Mouse (Mus musculus) lung, embryonic 16.5 days (tissue): ENCODE results near the gene Olfr1494. TPM values are rescaled to one million over a fixed set of nuclear protein-coding genes. Genes with fewer than 3 reads are reported as not detected.

Experiments
- ATAC-seq: fragments of 200-750 bp; cut with Nextera tagmentation; 2 replicates; pipeline ENCODE4 v1.8.0; 2017; ENCODE audit warnings: low read depth, mild to moderate bottlenecking, moderate library complexity
- H3K27ac ChIP-seq: fragments of 300-500 bp; sonication (generic); 2 replicates; pipeline ENCODE4 v1.5.1; 2014; ENCODE audit warnings: mild to moderate bottlenecking, control low read depth, low read length
- H3K27me3 ChIP-seq: fragments of 300-500 bp; sonication (generic); 2 replicates; pipeline ENCODE4 v1.6.1; 2014; ENCODE audit warnings: low read depth, low read length, mixed read lengths; ENCODE audit not compliant: control insufficient read depth, insufficient read depth
- H3K36me3 ChIP-seq: fragments of 300-500 bp; sonication (generic); 2 replicates; pipeline ENCODE4 v1.6.1; 2014; ENCODE audit warnings: low read length; ENCODE audit not compliant: control insufficient read depth, insufficient read depth
- H3K4me1 ChIP-seq: fragments of 300-500 bp; sonication (generic); replicated peaks from 2 replicates; pipeline ENCODE4 v1.6.1; 2014; ENCODE audit warnings: low read length, mixed read lengths; ENCODE audit not compliant: control insufficient read depth, insufficient read depth
- H3K4me2 ChIP-seq: fragments of 300-500 bp; sonication (generic); 2 replicates; pipeline ENCODE4 v1.6.1; 2014; ENCODE audit warnings: low read depth, low read length, control low read depth
- H3K4me3 ChIP-seq: fragments of 300-500 bp; sonication (generic); 2 replicates; pipeline ENCODE4 v1.5.1; 2014; ENCODE audit warnings: mild to moderate bottlenecking, low read length, control low read depth
- H3K9ac ChIP-seq: fragments of 300-500 bp; sonication (generic); 2 replicates; pipeline ENCODE4 v1.6.1; 2014; ENCODE audit warnings: low read length, control low read depth
- H3K9me3 ChIP-seq: fragments of 300-500 bp; sonication (generic); 2 replicates; pipeline ENCODE4 v1.6.1; 2016; ENCODE audit warnings: low read length; ENCODE audit not compliant: control insufficient read depth
- WGBS: fragments of 180-500 bp; shearing (Covaris S2); extraction: QIAGEN DNeasy Blood & Tissue Kit; methylation state at CpG from one replicate; pipeline ENCODE4 v1.1.7; 2014; 5-methylcytosine and 5-hydroxymethylcytosine counted together
- polyA plus RNA-seq: library from polyadenylated mRNA; unstranded; fragments of >200 nt; fragmentation: Nextera tagmentation; extraction: Ambion mirVana; gene quantifications from 2 replicates; pipeline ENCODE4 v1.2.1, GENCODE M21; 2015

The Olfr1494 gene
- not detected in 2 replicates for polyA plus RNA-seq

DNA sequence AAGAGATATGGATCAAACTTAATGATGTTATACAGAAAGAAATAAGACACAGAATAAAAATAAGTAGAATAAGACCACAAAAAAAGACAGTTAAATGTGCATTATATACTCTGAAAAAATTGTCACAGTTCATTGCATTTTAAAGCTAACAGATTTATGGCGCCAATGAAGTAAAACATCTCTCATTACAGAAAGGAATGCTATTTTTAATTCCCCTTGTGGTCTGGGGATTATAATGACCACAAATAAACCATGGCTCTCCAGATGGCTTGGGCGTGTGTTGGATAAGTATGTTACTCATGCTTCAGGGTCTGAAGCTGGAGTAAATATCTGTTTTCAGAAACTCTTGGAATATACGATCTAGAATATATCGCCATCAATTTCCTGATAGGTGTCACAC lies at the start of gene Olfr1494:
TSS of gene Olfr1494 (plus strand) at position 301 of the 400 bp plus-strand sequence.
- H3K4me3 ChIP-seq, result no peak within 1 kb of the TSS
- H3K4me1 ChIP-seq, result no peaks in the 10 kb centered on the region
- no peak within 1 kb of the TSS for H3K27ac ChIP-seq
- no peak for ATAC-seq
- no peak within 1 kb of the TSS for H3K4me2 ChIP-seq
- no peak within 1 kb of the TSS for H3K9ac ChIP-seq
- WGBS, result 83% methylated on average over 4 of the region's 4 CpGs
- no peaks in the 10 kb centered on the region for H3K27me3 ChIP-seq
- no peaks in the 10 kb centered on the region for H3K9me3 ChIP-seq
- no peaks in the 10 kb centered on the region for H3K36me3 ChIP-seq

DNA sequence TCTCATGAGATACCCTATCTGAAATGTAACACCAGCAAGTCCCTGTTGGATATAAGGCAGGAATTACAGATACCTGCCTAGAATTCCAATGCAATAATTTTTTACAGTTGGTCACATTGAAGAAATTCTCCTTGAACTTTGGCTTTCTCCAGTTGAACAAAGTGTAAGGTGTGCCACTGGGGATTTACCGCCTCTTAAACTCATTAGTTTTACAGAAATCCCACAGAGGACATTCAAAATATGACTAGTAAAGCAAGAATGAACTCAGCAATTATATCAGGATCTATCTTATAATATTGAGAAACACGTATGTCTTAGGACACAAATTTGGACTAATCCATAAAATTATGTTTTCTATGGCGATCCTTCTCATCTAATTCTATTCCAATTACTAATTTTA lies 42.6 kb upstream of the Olfr1494 start, which contains the start of gene Olfr1491:
TSS of gene Olfr1491 (plus strand) at position 301 of the 400 bp plus-strand sequence.
- H3K9ac ChIP-seq, result no peak within 1 kb of the TSS
- H3K36me3 ChIP-seq, result no peaks in the 10 kb centered on the region
- no peak within 1 kb of the TSS for H3K4me3 ChIP-seq
- ATAC-seq, result no peak
- H3K27ac ChIP-seq, result no peak within 1 kb of the TSS
- WGBS, result 64% methylated on average over 3 of the region's 3 CpGs
- H3K4me1 ChIP-seq, result no peaks in the 10 kb centered on the region
- H3K4me2 ChIP-seq, result no peak within 1 kb of the TSS
- H3K9me3 ChIP-seq, result no peaks in the 10 kb centered on the region
- no peaks in the 10 kb centered on the region for H3K27me3 ChIP-seq

DNA sequence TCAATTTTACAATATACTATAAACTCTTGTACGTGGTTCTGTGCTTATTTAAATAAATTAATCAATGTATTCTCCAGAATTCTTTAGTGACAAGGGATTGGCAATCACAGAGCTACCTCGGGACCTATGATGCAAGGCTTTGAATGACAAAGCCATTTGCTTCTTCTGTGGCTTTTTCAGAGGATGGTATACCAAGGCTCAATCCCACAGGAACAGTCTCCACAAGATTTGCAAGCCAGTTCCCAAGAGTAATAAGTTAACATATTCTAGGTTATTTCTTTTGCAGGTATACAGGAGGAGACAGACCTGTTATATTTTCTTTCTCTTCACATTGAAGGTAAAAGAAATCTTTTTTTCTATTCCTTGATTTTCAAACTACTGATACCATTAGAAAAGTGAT lies 16.6 kb upstream of the Olfr1494 start, which contains the start of gene Olfr1493-ps1:
TSS of gene Olfr1493-ps1 (plus strand) at position 301 of the 400 bp plus-strand sequence.
- Histone ChIP-seq H3K4me1 (no peaks in the 10 kb centered on the region), H3K36me3 (no peaks in the 10 kb centered on the region), H3K9ac (no peak within 1 kb of the TSS), H3K4me3 (no peak within 1 kb of the TSS), H3K4me2 (no peak within 1 kb of the TSS), H3K27me3 (no peaks in the 10 kb centered on the region), H3K27ac (no peak within 1 kb of the TSS), H3K9me3 (peaks cover 3% of the 10 kb centered on the region; the same call in 1 of the 2 replicates)
- WGBS, result 38% methylated on average over 2 of the region's 2 CpGs
- ATAC-seq, result no peak

DNA sequence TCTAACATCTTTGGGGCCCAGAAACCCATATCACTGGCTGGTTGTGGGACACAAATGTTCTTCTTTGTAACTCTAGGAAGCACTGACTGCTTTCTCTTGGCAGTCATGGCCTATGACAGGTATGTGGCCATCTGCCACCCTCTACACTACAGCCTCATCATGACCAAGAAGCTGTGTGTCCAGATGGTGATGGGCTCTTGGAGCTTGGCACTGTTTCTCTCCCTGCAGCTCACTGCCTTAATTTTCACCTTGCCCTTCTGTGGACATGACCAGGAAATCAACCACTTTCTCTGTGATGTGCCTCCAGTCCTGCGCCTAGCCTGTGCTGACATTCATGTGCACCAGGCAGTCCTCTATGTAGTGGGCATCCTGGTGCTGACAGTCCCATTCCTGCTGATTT lies 9.8 kb downstream of the Olfr1494 start:
- WGBS, result 58% methylated on average over 1 of the region's 1 CpGs
- no peak overlapping the region for H3K27ac ChIP-seq
- H3K36me3 ChIP-seq, result no peaks in the 10 kb centered on the region
- no peak overlapping the region for H3K9ac ChIP-seq
- no peaks in the 10 kb centered on the region for H3K9me3 ChIP-seq
- no peak overlapping the region for H3K4me3 ChIP-seq
- H3K4me2 ChIP-seq, result no peak overlapping the region
- no peak for ATAC-seq
- no peaks in the 10 kb centered on the region for H3K4me1 ChIP-seq
- H3K27me3 ChIP-seq, result no peaks in the 10 kb centered on the region

DNA sequence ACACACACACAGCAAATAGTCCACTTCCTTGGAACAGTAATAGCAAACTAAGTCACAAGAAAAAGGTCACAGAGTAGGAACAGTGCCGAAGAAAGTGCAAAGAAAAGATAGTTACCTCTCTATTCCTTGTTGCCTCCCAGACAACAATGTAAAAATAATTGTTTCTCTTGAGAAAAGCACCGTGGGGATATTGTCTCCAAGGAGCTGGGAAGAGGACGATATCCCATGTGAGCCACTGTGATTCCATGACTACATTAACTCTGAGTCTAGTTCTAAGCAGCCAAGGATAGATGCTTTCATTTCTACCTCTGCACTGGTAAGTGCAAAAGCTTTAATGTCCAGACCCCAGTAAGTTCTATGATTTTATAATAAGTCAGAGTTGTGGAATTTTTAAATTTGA lies 24.8 kb downstream of the Olfr1494 start, which contains the start of gene Olfr1495:
TSS of gene Olfr1495 (plus strand) at position 301 of the 400 bp plus-strand sequence.
- Histone ChIP-seq H3K9ac (no peak within 1 kb of the TSS), H3K4me1 (no peaks in the 10 kb centered on the region), H3K4me2 (no peak within 1 kb of the TSS), H3K27ac (no peak within 1 kb of the TSS), H3K4me3 (no peak within 1 kb of the TSS), H3K9me3 (no peaks in the 10 kb centered on the region), H3K36me3 (no peaks in the 10 kb centered on the region), H3K27me3 (no peaks in the 10 kb centered on the region)
- no peak for ATAC-seq
- 71% methylated on average over 3 of the region's 3 CpGs for WGBS

DNA sequence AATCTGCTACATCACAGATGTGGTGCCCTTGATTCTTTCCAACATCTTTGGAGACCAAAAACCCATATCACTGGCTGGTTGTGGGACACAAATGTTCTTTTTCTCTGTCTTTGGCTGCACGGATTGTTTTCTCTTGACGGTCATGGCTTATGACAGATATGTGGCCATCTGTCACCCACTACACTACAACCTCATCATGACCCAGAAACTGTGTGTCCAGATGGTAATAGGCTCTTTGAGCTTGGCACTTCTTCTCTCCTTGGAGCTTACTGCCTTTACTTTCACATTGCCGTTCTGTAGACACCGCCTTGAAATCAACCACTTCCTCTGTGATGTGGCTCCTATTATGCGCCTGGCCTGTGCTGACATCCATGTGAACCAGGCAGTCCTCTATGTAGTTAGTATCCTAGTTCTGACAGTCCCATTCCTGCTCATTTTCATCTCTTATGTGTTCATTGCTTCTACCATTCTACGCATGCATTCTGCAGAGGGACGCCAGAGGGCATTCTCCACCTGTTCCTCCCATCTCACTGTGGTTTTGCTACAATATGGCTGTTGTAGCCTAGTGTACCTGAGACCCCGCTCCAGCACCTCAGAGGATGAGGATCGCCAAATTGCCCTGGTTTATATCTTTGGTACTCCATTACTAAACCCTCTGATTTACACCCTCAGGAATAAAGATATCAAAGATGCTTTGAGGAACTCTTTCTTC lies 29.2 kb downstream of the Olfr1494 start:
- no peak for ATAC-seq
- Histone ChIP-seq H3K4me2 (no peak overlapping the region), H3K4me3 (no peak overlapping the region), H3K4me1 (no peaks in the 10 kb centered on the region), H3K27me3 (no peaks in the 10 kb centered on the region), H3K36me3 (no peaks in the 10 kb centered on the region), H3K27ac (no peak overlapping the region), H3K9ac (no peak overlapping the region), H3K9me3 (no peaks in the 10 kb centered on the region)
- WGBS, result 89% methylated on average over 9 of the region's 9 CpGs

DNA sequence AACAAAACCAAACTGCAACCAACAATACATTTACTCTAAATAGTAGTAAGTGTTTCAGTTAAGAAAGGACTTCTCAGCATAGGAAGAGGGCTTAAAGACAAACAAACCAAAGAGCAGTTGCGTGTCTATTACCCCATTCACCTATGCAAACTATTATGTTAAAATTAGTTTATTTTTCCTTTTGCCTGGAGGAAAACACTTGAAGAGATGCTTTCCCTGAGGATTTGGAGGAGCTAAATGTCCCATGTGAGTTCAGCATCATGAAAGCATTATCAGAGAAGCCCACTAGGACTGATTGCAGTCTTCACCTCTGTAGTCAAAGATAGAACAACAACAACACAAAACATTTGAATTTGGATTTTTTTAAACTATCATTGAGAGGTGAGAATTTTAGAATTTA lies 38.0 kb downstream of the Olfr1494 start, which contains the start of gene Olfr1496:
TSS of gene Olfr1496 (plus strand) at position 301 of the 400 bp plus-strand sequence.
- no peak within 1 kb of the TSS for H3K4me3 ChIP-seq
- H3K4me2 ChIP-seq, result no peak within 1 kb of the TSS
- no peak within 1 kb of the TSS for H3K9ac ChIP-seq
- no peak within 1 kb of the TSS for H3K27ac ChIP-seq
- ATAC-seq, result no peak
- H3K27me3 ChIP-seq, result no peaks in the 10 kb centered on the region
- no peaks in the 10 kb centered on the region for H3K9me3 ChIP-seq
- no peaks in the 10 kb centered on the region for H3K36me3 ChIP-seq
- 64% methylated on average over 1 of the region's 1 CpGs for WGBS
- H3K4me1 ChIP-seq, result no peaks in the 10 kb centered on the region

DNA sequence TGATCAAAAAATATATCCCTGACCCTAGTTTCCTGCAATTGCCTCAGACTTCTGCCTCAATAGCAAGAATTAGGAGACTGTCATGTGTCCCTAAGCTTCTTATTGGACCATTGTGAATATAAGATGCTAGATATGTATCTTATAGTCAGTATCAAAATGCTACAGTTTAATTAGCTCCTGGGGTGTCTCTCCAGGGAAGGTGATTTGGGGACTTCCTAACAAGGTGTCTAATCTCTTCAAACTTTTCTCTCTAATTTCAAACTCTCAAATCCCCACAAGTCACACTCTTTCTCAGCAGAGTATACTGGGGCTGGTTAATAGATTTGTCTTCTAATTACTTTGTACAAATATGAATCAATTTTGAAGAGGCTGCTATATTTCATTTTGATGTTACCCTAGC lies 58.6 kb downstream of the Olfr1494 start, which contains the start of gene Olfr1497:
TSS of gene Olfr1497 (minus strand) at position 101 of the 400 bp plus-strand sequence.
- no peaks in the 10 kb centered on the region for H3K4me1 ChIP-seq
- no peak within 1 kb of the TSS for H3K4me3 ChIP-seq
- H3K27ac ChIP-seq, result no peak within 1 kb of the TSS
- no peak for ATAC-seq
- no peaks in the 10 kb centered on the region for H3K27me3 ChIP-seq
- H3K36me3 ChIP-seq, result no peaks in the 10 kb centered on the region
- H3K9me3 ChIP-seq, result no peaks in the 10 kb centered on the region
- H3K4me2 ChIP-seq, result no peak within 1 kb of the TSS
- H3K9ac ChIP-seq, result no peak within 1 kb of the TSS
